Mouse (Mus musculus) lung, embryonic 16.5 days (tissue): ENCODE results near the gene Dcaf10. TPM values are rescaled to one million over a fixed set of nuclear protein-coding genes. Genes with fewer than 3 reads are reported as not detected.

Experiments
- ATAC-seq: fragments of 200-750 bp; cut with Nextera tagmentation; 2 replicates; pipeline ENCODE4 v1.8.0; 2017; ENCODE audit warnings: low read depth, mild to moderate bottlenecking, moderate library complexity
- H3K27ac ChIP-seq: fragments of 300-500 bp; sonication (generic); 2 replicates; pipeline ENCODE4 v1.5.1; 2014; ENCODE audit warnings: mild to moderate bottlenecking, control low read depth, low read length
- H3K27me3 ChIP-seq: fragments of 300-500 bp; sonication (generic); 2 replicates; pipeline ENCODE4 v1.6.1; 2014; ENCODE audit warnings: low read depth, low read length, mixed read lengths; ENCODE audit not compliant: control insufficient read depth, insufficient read depth
- H3K36me3 ChIP-seq: fragments of 300-500 bp; sonication (generic); 2 replicates; pipeline ENCODE4 v1.6.1; 2014; ENCODE audit warnings: low read length; ENCODE audit not compliant: control insufficient read depth, insufficient read depth
- H3K4me1 ChIP-seq: fragments of 300-500 bp; sonication (generic); replicated peaks from 2 replicates; pipeline ENCODE4 v1.6.1; 2014; ENCODE audit warnings: low read length, mixed read lengths; ENCODE audit not compliant: control insufficient read depth, insufficient read depth
- H3K4me2 ChIP-seq: fragments of 300-500 bp; sonication (generic); 2 replicates; pipeline ENCODE4 v1.6.1; 2014; ENCODE audit warnings: low read depth, low read length, control low read depth
- H3K4me3 ChIP-seq: fragments of 300-500 bp; sonication (generic); 2 replicates; pipeline ENCODE4 v1.5.1; 2014; ENCODE audit warnings: mild to moderate bottlenecking, low read length, control low read depth
- H3K9ac ChIP-seq: fragments of 300-500 bp; sonication (generic); 2 replicates; pipeline ENCODE4 v1.6.1; 2014; ENCODE audit warnings: low read length, control low read depth
- H3K9me3 ChIP-seq: fragments of 300-500 bp; sonication (generic); 2 replicates; pipeline ENCODE4 v1.6.1; 2016; ENCODE audit warnings: low read length; ENCODE audit not compliant: control insufficient read depth
- WGBS: fragments of 180-500 bp; shearing (Covaris S2); extraction: QIAGEN DNeasy Blood & Tissue Kit; methylation state at CpG from one replicate; pipeline ENCODE4 v1.1.7; 2014; 5-methylcytosine and 5-hydroxymethylcytosine counted together
- polyA plus RNA-seq: library from polyadenylated mRNA; unstranded; fragments of >200 nt; fragmentation: Nextera tagmentation; extraction: Ambion mirVana; gene quantifications from 2 replicates; pipeline ENCODE4 v1.2.1, GENCODE M21; 2015

Gene Dcaf10
- polyA plus RNA-seq, 1 experiment from 2014 or later: 9.7 TPM

DNA sequence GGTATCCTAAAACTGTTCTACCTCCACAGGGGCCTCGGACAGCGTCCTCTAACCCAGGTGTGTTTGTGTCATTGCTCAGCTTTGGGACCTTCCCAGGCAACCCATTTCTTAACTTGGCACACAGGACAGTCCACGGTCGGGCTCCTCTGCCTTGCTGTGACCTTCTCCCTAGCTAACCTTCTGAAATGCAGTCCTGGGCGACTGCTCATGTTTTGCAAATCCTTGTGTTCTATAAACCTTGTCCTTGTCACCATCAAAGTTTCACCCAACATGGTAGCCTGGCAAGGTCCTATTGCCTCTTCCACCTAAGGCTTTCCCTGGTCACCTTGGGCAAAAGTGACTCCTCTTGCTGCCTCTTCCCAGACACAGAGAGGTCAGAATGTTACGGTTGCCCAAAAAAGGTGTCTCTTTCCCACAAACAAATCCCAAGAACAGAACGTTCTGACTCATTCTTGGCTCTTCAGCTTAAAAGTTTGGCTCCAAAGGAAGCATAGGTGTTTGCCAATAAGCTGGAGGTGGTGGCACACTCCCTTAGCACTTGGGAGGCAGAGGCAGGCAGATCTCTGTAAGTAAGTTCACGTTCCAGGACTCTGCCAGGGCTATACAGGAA lies 69.4 kb downstream of the Dcaf10 start:
- Histone ChIP-seq H3K9me3 (no peaks in the 10 kb centered on the region), H3K4me3 (no peak overlapping the region), H3K36me3 (no peaks in the 10 kb centered on the region), H3K27me3 (no peaks in the 10 kb centered on the region), H3K4me2 (no peak overlapping the region), H3K9ac (no peak overlapping the region), H3K4me1 (peaks cover 14% of the 10 kb centered on the region), H3K27ac (no peak overlapping the region)
- WGBS: 87% methylated on average over 8 of the region's 8 CpGs
- no peak for ATAC-seq

DNA sequence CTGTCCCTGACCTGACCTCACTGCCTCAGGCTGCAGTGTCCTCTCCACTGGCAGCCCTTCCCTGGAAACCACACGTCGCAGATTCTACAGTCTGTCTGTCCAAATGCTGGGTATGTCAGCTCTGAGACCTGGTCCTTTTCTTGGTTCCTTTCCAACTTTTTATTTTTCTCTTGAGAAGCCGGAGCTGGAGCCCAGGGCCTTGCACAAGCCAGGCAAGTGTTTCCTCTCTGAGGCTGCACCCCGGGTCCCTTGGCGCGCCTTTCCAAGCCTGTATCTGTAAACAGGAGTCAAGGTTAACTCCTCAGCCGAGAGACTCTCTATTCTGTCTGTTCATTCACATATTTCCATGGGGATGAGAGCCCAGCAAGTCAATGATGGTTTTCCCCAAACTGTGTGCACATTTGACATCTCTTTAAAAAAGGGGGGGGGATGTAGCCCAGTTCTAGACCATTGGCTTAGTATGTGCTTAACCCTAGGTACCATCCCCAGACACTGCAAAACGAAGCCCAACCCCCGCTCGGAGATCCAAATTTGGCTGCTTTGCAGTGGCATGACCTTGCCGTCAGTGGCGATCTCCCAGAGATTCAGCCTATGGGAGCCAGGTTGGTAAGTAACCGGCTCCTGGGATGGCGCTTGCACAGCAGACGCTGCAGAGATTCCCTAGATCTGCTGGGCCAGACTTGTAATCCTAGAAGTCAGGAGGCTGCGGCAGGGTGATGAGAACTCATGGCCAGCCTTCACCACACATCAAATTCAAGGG lies 70.7 kb downstream of the Dcaf10 start:
- no peak overlapping the region for H3K4me3 ChIP-seq
- no peaks in the 10 kb centered on the region for H3K27me3 ChIP-seq
- H3K36me3 ChIP-seq: no peaks in the 10 kb centered on the region
- H3K9me3 ChIP-seq: no peaks in the 10 kb centered on the region
- no peak overlapping the region for H3K4me2 ChIP-seq
- peaks cover 3% of the 10 kb centered on the region for H3K4me1 ChIP-seq
- no peak overlapping the region for H3K27ac ChIP-seq
- WGBS: 56% methylated on average over 16 of the region's 16 CpGs
- no peak overlapping the region for H3K9ac ChIP-seq
- ATAC-seq: no peak

DNA sequence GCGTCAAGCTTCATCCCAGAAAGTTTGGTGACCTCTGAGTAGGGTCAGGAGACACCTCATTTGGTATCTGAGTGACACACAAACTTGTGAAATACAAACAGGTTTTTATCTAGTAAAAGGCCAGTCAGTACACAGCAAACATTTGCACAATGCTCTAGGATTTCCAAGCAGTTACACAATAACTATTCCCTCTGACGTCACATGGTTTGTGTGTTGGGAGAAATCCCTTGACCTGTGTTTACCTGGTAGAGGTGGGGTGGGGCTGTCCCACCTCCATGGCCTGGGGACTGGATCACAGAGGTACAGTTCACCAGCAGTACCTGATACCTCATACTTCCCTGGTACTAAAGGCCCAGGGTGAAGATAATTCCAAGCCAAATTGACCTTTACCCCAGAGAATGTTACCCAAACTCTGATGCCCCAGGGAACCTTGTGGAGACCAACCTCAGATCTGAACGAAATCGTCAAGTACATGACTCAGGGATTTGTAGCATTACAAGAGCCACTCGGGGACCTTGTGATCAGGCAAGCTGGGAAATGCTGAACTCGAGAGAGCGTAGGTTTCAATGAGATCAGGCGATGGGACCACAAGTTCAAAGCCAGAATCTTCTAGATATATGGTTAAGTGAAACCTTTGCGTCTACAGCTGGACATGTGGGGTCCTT lies 71.9 kb downstream of the Dcaf10 start:
- Histone ChIP-seq H3K9ac (no peak overlapping the region), H3K9me3 (no peaks in the 10 kb centered on the region), H3K27me3 (no peaks in the 10 kb centered on the region), H3K4me2 (no peak overlapping the region), H3K4me1 (peaks cover 10% of the 10 kb centered on the region), H3K36me3 (no peaks in the 10 kb centered on the region), H3K27ac (no peak overlapping the region), H3K4me3 (no peak overlapping the region)
- no peak for ATAC-seq
- WGBS: 65% methylated on average over 9 of the region's 9 CpGs

DNA sequence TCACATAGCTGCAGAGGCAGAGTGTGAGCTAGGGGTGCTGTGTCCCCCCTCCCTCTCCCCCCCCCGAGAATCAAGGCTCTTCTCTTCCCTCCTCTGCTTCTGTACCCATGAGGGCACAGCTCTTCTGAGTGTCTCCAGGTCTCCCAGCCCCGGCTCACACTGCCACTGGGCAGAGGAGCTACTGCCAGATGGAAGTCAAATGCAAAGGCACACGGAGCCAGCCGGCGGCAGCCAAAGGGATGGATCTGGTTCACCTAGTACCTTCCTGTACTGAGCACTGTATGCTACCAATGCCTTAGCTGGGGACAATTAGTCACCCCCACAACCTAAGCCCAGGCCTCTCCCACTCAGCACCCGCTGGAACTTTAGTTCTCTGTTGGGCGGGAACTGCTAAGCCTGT lies 74.4 kb downstream of the Dcaf10 start:
- H3K36me3 ChIP-seq: no peaks in the 10 kb centered on the region
- H3K4me3 ChIP-seq: no peak overlapping the region
- H3K27me3 ChIP-seq: no peaks in the 10 kb centered on the region
- ATAC-seq: no peak
- no peak overlapping the region for H3K9ac ChIP-seq
- WGBS: 58% methylated on average over 7 of the region's 7 CpGs
- H3K4me1 ChIP-seq: peaks cover 27% of the 10 kb centered on the region
- no peaks in the 10 kb centered on the region for H3K9me3 ChIP-seq
- H3K27ac ChIP-seq: no peak overlapping the region
- H3K4me2 ChIP-seq: no peak overlapping the region

DNA sequence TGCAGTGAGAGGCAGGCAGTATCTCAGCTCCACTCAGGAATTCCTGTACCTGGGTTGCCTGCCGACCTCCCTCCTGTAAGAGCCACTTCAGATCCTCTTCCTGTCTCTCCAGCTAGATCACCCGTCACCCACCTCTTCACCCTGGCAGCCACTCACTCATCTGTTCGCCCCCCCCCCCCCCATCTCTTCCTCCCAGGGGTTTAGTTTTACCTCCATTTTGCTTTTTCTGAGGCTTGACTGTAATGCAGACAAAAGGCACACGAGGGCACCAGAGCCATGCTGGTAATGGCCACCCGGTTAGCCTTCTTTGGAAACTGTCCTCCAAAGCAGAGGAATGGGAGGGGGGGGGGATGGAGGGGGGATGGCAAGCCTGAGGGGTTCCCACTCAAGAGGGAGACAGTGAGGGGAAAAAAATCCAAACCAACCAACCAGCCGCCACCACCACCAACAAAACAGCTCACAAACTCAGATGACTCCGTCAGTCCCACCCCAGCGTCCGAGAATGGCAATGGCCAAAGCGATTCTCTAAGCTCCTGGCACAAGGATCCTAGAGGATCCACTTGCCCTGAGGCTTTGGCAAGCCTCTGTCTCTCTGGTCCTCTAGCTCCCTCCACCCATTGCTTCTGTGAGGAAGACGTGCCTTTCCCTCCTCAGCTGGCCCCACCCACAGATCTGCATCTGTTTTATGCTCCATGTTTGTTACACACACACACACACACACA lies 76.5 kb downstream of the Dcaf10 start:
- Histone ChIP-seq H3K27me3 (no peaks in the 10 kb centered on the region), H3K9me3 (no peaks in the 10 kb centered on the region), H3K9ac (no peak overlapping the region), H3K4me3 (no peak overlapping the region), H3K27ac (no peak overlapping the region), H3K36me3 (no peaks in the 10 kb centered on the region), H3K4me1 (peaks cover 33% of the 10 kb centered on the region), H3K4me2 (peak overlapping the region; percentile 40)
- ATAC-seq: peak; percentile 46; the same call in 1 of the 2 replicates
- 11% methylated on average over 11 of the region's 11 CpGs for WGBS

DNA sequence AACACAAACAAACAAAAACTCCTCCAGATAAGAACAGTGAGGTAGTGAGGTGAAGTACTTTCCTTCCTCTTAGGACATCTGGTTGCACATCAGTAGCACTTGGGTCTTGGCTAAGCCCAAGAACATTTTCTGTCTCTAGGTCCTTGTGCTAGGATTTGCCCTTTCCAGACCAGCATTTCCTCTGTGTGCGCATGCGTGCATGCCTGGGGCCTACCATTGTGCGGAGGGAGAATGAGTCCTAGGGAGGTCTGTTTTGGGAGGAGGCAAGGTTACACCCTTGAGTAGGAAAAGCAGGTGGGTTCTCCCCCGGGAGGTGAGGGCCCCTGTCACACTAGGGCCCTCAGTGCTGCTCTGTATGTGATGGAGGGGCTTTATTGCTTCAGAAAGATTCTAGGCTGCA lies 77.2 kb downstream of the Dcaf10 start:
- no peaks in the 10 kb centered on the region for H3K9me3 ChIP-seq
- no peak overlapping the region for H3K4me2 ChIP-seq
- no peaks in the 10 kb centered on the region for H3K27me3 ChIP-seq
- H3K36me3 ChIP-seq: no peaks in the 10 kb centered on the region
- H3K27ac ChIP-seq: no peak overlapping the region
- ATAC-seq: no peak
- H3K4me3 ChIP-seq: no peak overlapping the region
- no peak overlapping the region for H3K9ac ChIP-seq
- WGBS: 79% methylated on average over 4 of the region's 4 CpGs
- peaks cover 40% of the 10 kb centered on the region for H3K4me1 ChIP-seq

DNA sequence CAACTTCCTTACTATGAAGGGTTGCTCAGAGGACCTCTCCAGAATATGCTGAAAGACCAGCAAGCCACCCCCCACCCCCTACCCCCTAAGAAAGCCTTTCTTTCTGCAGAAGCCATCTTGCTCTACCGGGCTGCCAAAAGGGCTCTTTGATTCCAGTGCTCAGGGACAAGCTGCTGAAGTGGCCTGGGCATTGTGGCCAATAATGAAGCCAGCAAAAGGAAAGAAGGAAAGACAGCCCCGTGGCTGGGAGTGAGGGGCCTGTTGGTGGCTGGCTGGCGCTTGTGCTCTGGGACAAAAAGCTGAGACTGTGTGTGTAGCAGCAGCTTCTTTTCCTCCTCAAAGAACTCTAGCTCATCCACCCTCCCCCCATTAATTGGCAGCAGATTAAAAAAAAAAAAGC lies 78.8 kb downstream of the Dcaf10 start:
- Histone ChIP-seq H3K9me3 (no peaks in the 10 kb centered on the region), H3K4me1 (peaks cover 41% of the 10 kb centered on the region), H3K36me3 (no peaks in the 10 kb centered on the region), H3K9ac (no peak overlapping the region), H3K4me2 (no peak overlapping the region), H3K27ac (peak overlapping the region; percentile 50), H3K27me3 (no peaks in the 10 kb centered on the region), H3K4me3 (no peak overlapping the region)
- 31% methylated on average over 3 of the region's 3 CpGs for WGBS
- no peak for ATAC-seq

DNA sequence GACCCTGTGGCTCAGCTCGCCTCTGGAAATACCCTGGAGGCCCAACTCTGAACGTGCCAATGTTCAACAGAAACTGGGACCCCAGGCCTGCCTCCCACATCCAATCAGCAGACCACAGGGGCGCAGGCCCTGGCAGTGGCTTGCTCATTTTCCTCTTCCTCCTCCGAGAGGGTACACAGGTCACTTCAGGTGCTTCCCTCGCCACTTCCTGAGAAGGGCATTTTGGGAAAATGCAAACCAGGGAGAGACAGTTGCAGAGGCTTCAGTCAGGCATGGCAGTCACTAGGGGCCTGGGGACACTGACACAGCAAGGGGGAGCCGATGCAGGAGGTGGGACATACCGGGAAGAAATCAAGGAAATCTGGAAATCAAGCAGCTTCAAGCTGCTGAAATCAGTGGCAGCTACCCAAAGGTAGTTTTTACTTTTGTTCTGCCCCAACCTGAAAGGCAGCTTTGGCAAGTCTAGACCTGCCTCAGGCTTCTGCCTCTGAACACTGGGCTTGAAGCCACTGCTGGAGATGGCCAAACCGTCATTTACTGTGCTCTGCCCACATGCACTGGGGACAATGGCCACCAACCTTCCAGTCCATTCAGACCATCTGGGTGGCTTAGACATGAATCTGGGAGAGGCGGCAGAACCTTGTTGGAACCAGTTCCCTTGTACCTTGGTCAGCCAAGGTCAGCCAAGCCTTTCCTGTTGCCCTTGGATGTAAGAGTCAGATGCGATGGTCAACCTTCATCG lies 79.8 kb downstream of the Dcaf10 start:
- H3K27me3 ChIP-seq: no peaks in the 10 kb centered on the region
- peak overlapping the region; percentile 36; the same call in 1 of the 2 replicates for H3K9ac ChIP-seq
- H3K27ac ChIP-seq: peak overlapping the region; percentile 45; the same call in 1 of the 2 replicates
- H3K9me3 ChIP-seq: no peaks in the 10 kb centered on the region
- ATAC-seq: no peak
- no peak overlapping the region for H3K4me2 ChIP-seq
- WGBS: 78% methylated on average over 11 of the region's 11 CpGs
- no peaks in the 10 kb centered on the region for H3K36me3 ChIP-seq
- H3K4me3 ChIP-seq: no peak overlapping the region
- H3K4me1 ChIP-seq: peaks cover 41% of the 10 kb centered on the region
